In genomic region chr2:165857841-165858426, GRCm38 (mm10) we compare ENCODE assay signal across 8 mouse cellular contexts. TPM values are rescaled to one million over a fixed set of nuclear protein-coding genes. Genes with fewer than 3 reads are reported as not detected.
DNase-seq lines count a peak whose midpoint lies in the region; ATAC-seq and TF ChIP-seq lines count a peak whose summit lies in the region.

No protein-coding gene starts in this region.

- no peaks in the 10 kb centered on the region for H3K36me3 ChIP-seq in hindbrain, embryonic 14.5 days (replicated peaks; ENCODE audit: control insufficient read depth, insufficient read depth)
- H3K36me3 ChIP-seq in liver, adult 2 months (ENCODE audit: control insufficient read depth, insufficient read depth, low read length) = no peaks in the 10 kb centered on the region
- H3K36me3 ChIP-seq in midbrain, postnatal 0 days (ENCODE audit: insufficient read depth, low read length) = no peaks in the 10 kb centered on the region

- DNase-seq in left cerebral cortex, adult 2 months (ENCODE audit: extremely low spot score in 1 of 2, low spot score in 2 of 2) = peak; percentile 43 to 53
- no peak for DNase-seq in left cerebral cortex, postnatal 25 days (ENCODE audit: low spot score in 2 of 2)
- peak; percentile 67 for DNase-seq in gastrocnemius, adult 18-20 months (ENCODE audit: low spot score)
- DNase-seq in hindbrain, embryonic 14.5 days (ENCODE audit: low spot score) = no peak
- DNase-seq in liver, adult 2 months (ENCODE audit: extremely low read depth, low read depth, low spot score) = peak; percentile 62
- DNase-seq in midbrain, postnatal 0 days (ENCODE audit: low spot score) = peak; percentile 69
- no peak for DNase-seq in B cell, adult 2 months

- H3K9me3 ChIP-seq in hindbrain, embryonic 14.5 days (ENCODE audit: control insufficient read depth, low read length) = no peaks in the 10 kb centered on the region
- H3K9me3 ChIP-seq in midbrain, postnatal 0 days (ENCODE audit: low read length) = no peaks in the 10 kb centered on the region

- H3K27me3 ChIP-seq in hindbrain, embryonic 14.5 days (ENCODE audit: control insufficient read depth, insufficient read depth, low read length) = no peaks in the 10 kb centered on the region
- H3K27me3 ChIP-seq in liver, adult 2 months (ENCODE audit: control insufficient read depth, insufficient read depth, low read length) = no peaks in the 10 kb centered on the region
- H3K27me3 ChIP-seq in midbrain, postnatal 0 days (ENCODE audit: insufficient read depth, low read length) = no peaks in the 10 kb centered on the region

- H3K4me1 ChIP-seq in brown adipose tissue, adult 24 weeks (ENCODE audit: control insufficient read depth, insufficient read depth, insufficient read length, low read length) = peaks cover 45% of the 10 kb centered on the region
- peaks cover 60% of the 10 kb centered on the region for H3K4me1 ChIP-seq in hindbrain, embryonic 14.5 days (replicated peaks; ENCODE audit: control insufficient read depth, insufficient read depth, low read length)
- peaks cover 48% of the 10 kb centered on the region for H3K4me1 ChIP-seq in liver, adult 2 months (ENCODE audit: control insufficient read depth, insufficient read depth, low read length)
- peaks cover 33% of the 10 kb centered on the region for H3K4me1 ChIP-seq in midbrain, postnatal 0 days (ENCODE audit: insufficient read depth, low read length)

- peak overlapping the region; percentile 55 for H3K9ac ChIP-seq in hindbrain, embryonic 14.5 days
- H3K9ac ChIP-seq in liver, adult 2 months (ENCODE audit: low read depth, low read length) = peak overlapping the region; percentile 75
- H3K9ac ChIP-seq in midbrain, postnatal 0 days (replicated peaks; ENCODE audit: low read length, poor library complexity, severe bottlenecking) = peak overlapping the region; percentile 42

- intact Hi-C loops in left cerebral cortex, adult 2 months (cut with DNase I) = loop anchor here (2.0 kb wide), 1 partner anchor 27 kb away; no protein-coding TSS in a partner anchor
- intact Hi-C loops in left cerebral cortex, postnatal 25 days (cut with DNase I) = loop anchor here (1.0 kb wide), 1 partner anchor 39 kb away; no protein-coding TSS in a partner anchor

- peak overlapping the region; percentile 39 for H3K4me2 ChIP-seq in hindbrain, embryonic 14.5 days (replicated peaks)
- H3K4me2 ChIP-seq in midbrain, postnatal 0 days (ENCODE audit: low read depth, low read length, poor library complexity, severe bottlenecking) = peak overlapping the region; percentile 41

- peak; percentile 15; the same call in 1 of the 2 replicates for ATAC-seq in hindbrain, embryonic 14.5 days (ENCODE audit: low FRiP score)
- no peak for ATAC-seq in midbrain, postnatal 0 days (ENCODE audit: low FRiP score)

- H3K79me2 ChIP-seq in liver, adult 2 months (ENCODE audit: control insufficient read depth, insufficient read depth, low read length) = peaks cover 50% of the 10 kb centered on the region

- WGBS in hindbrain, embryonic 14.5 days = 2% methylated on average over 22 of the region's 22 CpGs
- WGBS in liver, adult 2 months = 15% methylated on average over 22 of the region's 22 CpGs
- WGBS in midbrain, postnatal 0 days = 5% methylated on average over 22 of the region's 22 CpGs

- no peak for TF ChIP-seq POLR2A in liver, adult 2 months (IDR thresholded peaks at IDR 0.05; ENCODE audit: extremely low read depth, insufficient read depth, low read length)

- peak overlapping the region; percentile 34 for H3K4me3 ChIP-seq in left cerebral cortex, adult 2 months
- H3K4me3 ChIP-seq in brown adipose tissue, adult 24 weeks (ENCODE audit: insufficient read depth, low read depth, low read length) = peak overlapping the region; percentile 62
- 0 out of 2 replicates have a peak overlapping the region, but pooled peaks have one; percentile 2 for H3K4me3 ChIP-seq in hindbrain, embryonic 14.5 days (replicated peaks; ENCODE audit: low read length)
- peak overlapping the region; percentile 38 for H3K4me3 ChIP-seq in liver, adult 2 months (ENCODE audit: insufficient read depth, low read depth, low read length)
- H3K4me3 ChIP-seq in midbrain, postnatal 0 days (ENCODE audit: low read depth, low read length) = no peak overlapping the region

- peak overlapping the region; percentile 91 for H3K27ac ChIP-seq in left cerebral cortex, adult 2 months
- H3K27ac ChIP-seq in brown adipose tissue, adult 24 weeks (replicated peaks; ENCODE audit: low read depth, low read length) = peak overlapping the region; percentile 100
- peak overlapping the region; percentile 91 for H3K27ac ChIP-seq in hindbrain, embryonic 14.5 days
- peak overlapping the region; percentile 93 for H3K27ac ChIP-seq in liver, adult 2 months (replicated peaks; ENCODE audit: insufficient read depth, low read depth, low read length)
- H3K27ac ChIP-seq in midbrain, postnatal 0 days (ENCODE audit: low read depth, low read length) = peak overlapping the region; percentile 89

- no peak for TF ChIP-seq CTCF in left cerebral cortex, adult 2 months (IDR thresholded peaks at IDR 0.05)
- TF ChIP-seq CTCF in liver, adult 2 months (IDR thresholded peaks at IDR 0.05; ENCODE audit: low read depth, low read length) = no peak
- TF ChIP-seq CTCF in midbrain, postnatal 0 days (IDR thresholded peaks at IDR 0.05) = no peak

RNA-seq across cellular contexts. Expression of gene Zmynd8, which starts 40.9 kb away (rescaled TPM):
- 100 to 1,000 TPM; 182 to 188 TPM for total RNA-seq in left cerebral cortex, adult 2 months (2021)
- total RNA-seq in left cerebral cortex, postnatal 25 days (2021) = 100 to 1,000 TPM; 160 to 162 TPM
- polyA plus RNA-seq in brown adipose tissue, adult 24 weeks (2012; ENCODE audit: insufficient read depth, insufficient read length, missing spikeins) = 6.7 and 17.9 TPM in 2 replicates
- total RNA-seq in gastrocnemius, adult 18-20 months (2021) = 10 to 100 TPM; 16.4 to 17.2 TPM
- 55.4 and 63.4 TPM in 2 replicates for polyA plus RNA-seq in hindbrain, embryonic 14.5 days (2014; fragmentation: Nextera tagmentation; extraction: Ambion mirVana)
- total RNA-seq in liver, adult 2 months (2014; rRNA removed) = 10.0 and 10.8 TPM in 2 replicates
- polyA plus RNA-seq in liver, adult 2 months (2012; rRNA removed) = 6.4 and 7.8 TPM in 2 replicates
- 55.9 and 73.4 TPM in 2 replicates for total RNA-seq in midbrain, postnatal 0 days (2014; rRNA removed)
- polyA plus RNA-seq in midbrain, postnatal 0 days (2015; fragmentation: Nextera tagmentation; extraction: Ambion mirVana) = 56.8 and 59.0 TPM in 2 replicates

Comparison
In these comparisons a context has a peak if more than half of its experiments do, and no peak if none do; other contexts are left out.
1. DNase-seq: peak in left cerebral cortex, adult 2 months (2 of 2), gastrocnemius, adult 18-20 months (single experiment), liver, adult 2 months (single experiment) and midbrain, postnatal 0 days (single experiment); none in left cerebral cortex, postnatal 25 days (0 of 2), hindbrain, embryonic 14.5 days (single experiment) and B cell, adult 2 months (0 of 2).
2. Peak in every context shown above with its lines, with median percentiles within 50 percentile points of each other: H3K27ac ChIP-seq and H3K9ac ChIP-seq.